Mouse (Mus musculus): ENCODE measurements at regions not wholly inside any gene's neighbourhood (a gene's known extent, or its start where the extent isn't known, plus 50 kb on each side); places are given as distances from the start of the nearest gene placed in this dataset.

- POLR2A ChIA-PET: no interaction called here
Measured at GRCm38 (mm10) chr17:52103891-52104290, 270.8 kb upstream of the Satb1 start.

GRCm38 (mm10) chr17:52085834-52086233 lies 252.7 kb upstream of the Satb1 start:
- ATAC-seq: no peak
- TF ChIP-seq CTCF (IDR thresholded peaks at IDR 0.05): no peak

More at GRCm38 (mm10) chr17:52103891-52104290, 270.8 kb upstream of the Satb1 start:
- in situ Hi-C loops (cut with MboI; ENCODE audit: low pct_unique_long_range_greater_than_20kb): no loop called here
- CTCF ChIA-PET: no interaction called here
- no peak for DNase-seq (ENCODE audit: low read depth, low spot score)
- H3K27me3 ChIP-seq: no peaks in the 10 kb centered on the region
- no peak for TF ChIP-seq CTCF (IDR thresholded peaks at IDR 0.05)
- no peak for ATAC-seq

GRCm38 (mm10) chr17:52084455-52084854 lies 251.4 kb upstream of the Satb1 start:
- no peaks in the 10 kb centered on the region for H3K27me3 ChIP-seq
- ChIA-PET CTCF (no interaction called here), POLR2A (no interaction called here)
- no peak for TF ChIP-seq CTCF (IDR thresholded peaks at IDR 0.05)
- in situ Hi-C loops (cut with MboI; ENCODE audit: low pct_unique_long_range_greater_than_20kb): no loop called here
- DNase-seq (ENCODE audit: low read depth, low spot score) (no peak), ATAC-seq (no peak)

More at GRCm38 (mm10) chr17:52085834-52086233, 252.7 kb upstream of the Satb1 start:
- no peak for DNase-seq (ENCODE audit: low read depth, low spot score)
- in situ Hi-C loops (cut with MboI; ENCODE audit: low pct_unique_long_range_greater_than_20kb): no loop called here
- POLR2A ChIA-PET: no interaction called here
- CTCF ChIA-PET: no interaction called here
- no peaks in the 10 kb centered on the region for H3K27me3 ChIP-seq

GRCm38 (mm10) chr17:52079316-52079715 lies 246.2 kb upstream of the Satb1 start:
- DNase-seq (ENCODE audit: low read depth, low spot score) (no peak), ATAC-seq (no peak)
- in situ Hi-C loops (cut with MboI; ENCODE audit: low pct_unique_long_range_greater_than_20kb): no loop called here
- POLR2A ChIA-PET: no interaction called here
- TF ChIP-seq CTCF (IDR thresholded peaks at IDR 0.05): no peak
- H3K27me3 ChIP-seq: no peaks in the 10 kb centered on the region
- CTCF ChIA-PET: no interaction called here

GRCm38 (mm10) chr17:52078496-52078895 lies 245.4 kb upstream of the Satb1 start:
- in situ Hi-C loops (cut with MboI; ENCODE audit: low pct_unique_long_range_greater_than_20kb): no loop called here
- no peaks in the 10 kb centered on the region for H3K27me3 ChIP-seq
- DNase-seq (ENCODE audit: low read depth, low spot score) (no peak), ATAC-seq (no peak)
- ChIA-PET CTCF (no interaction called here), POLR2A (no interaction called here)
- no peak for TF ChIP-seq CTCF (IDR thresholded peaks at IDR 0.05)

GRCm38 (mm10) chr17:52077951-52078350 lies 244.9 kb upstream of the Satb1 start:
- ChIA-PET POLR2A (no interaction called here), CTCF (no interaction called here)
- DNase-seq (ENCODE audit: low read depth, low spot score): no peak
- ATAC-seq: no peak
- TF ChIP-seq CTCF (IDR thresholded peaks at IDR 0.05): no peak
- H3K27me3 ChIP-seq: no peaks in the 10 kb centered on the region
- in situ Hi-C loops (cut with MboI; ENCODE audit: low pct_unique_long_range_greater_than_20kb): no loop called here

GRCm38 (mm10) chr17:52076746-52077145 lies 243.7 kb upstream of the Satb1 start:
- in situ Hi-C loops (cut with MboI; ENCODE audit: low pct_unique_long_range_greater_than_20kb): no loop called here

GRCm38 (mm10) chr17:52067721-52068120 lies 234.6 kb upstream of the Satb1 start:
- POLR2A ChIA-PET: no interaction called here
- no peak for TF ChIP-seq CTCF (IDR thresholded peaks at IDR 0.05)
- CTCF ChIA-PET: no interaction called here
- no peak for DNase-seq (ENCODE audit: low read depth, low spot score)
- no peak for ATAC-seq
- H3K27me3 ChIP-seq: no peaks in the 10 kb centered on the region
- in situ Hi-C loops (cut with MboI; ENCODE audit: low pct_unique_long_range_greater_than_20kb): no loop called here

More at GRCm38 (mm10) chr17:52076746-52077145, 243.7 kb upstream of the Satb1 start:
- no peaks in the 10 kb centered on the region for H3K27me3 ChIP-seq
- TF ChIP-seq CTCF (IDR thresholded peaks at IDR 0.05): no peak
- ATAC-seq (no peak), DNase-seq (ENCODE audit: low read depth, low spot score) (no peak)
- POLR2A ChIA-PET: no interaction called here
- CTCF ChIA-PET: no interaction called here

GRCm38 (mm10) chr17:52064618-52065017 lies 231.5 kb upstream of the Satb1 start:
- CTCF ChIA-PET: no interaction called here
- no peak for ATAC-seq
- in situ Hi-C loops (cut with MboI; ENCODE audit: low pct_unique_long_range_greater_than_20kb): no loop called here

GRCm38 (mm10) chr17:52063121-52063520 lies 230.0 kb upstream of the Satb1 start:
- ChIA-PET POLR2A (no interaction called here), CTCF (interaction anchor here (1.4 kb wide), 1 partner anchor 81 kb away, joined by 4 read pairs; no protein-coding TSS in a partner anchor)
- H3K27me3 ChIP-seq: no peaks in the 10 kb centered on the region
- in situ Hi-C loops (cut with MboI; ENCODE audit: low pct_unique_long_range_greater_than_20kb): no loop called here
- ATAC-seq: no peak
- no peak for TF ChIP-seq CTCF (IDR thresholded peaks at IDR 0.05)
- no peak for DNase-seq (ENCODE audit: low read depth, low spot score)

More at GRCm38 (mm10) chr17:52064618-52065017, 231.5 kb upstream of the Satb1 start:
- TF ChIP-seq CTCF (IDR thresholded peaks at IDR 0.05): no peak
- DNase-seq (ENCODE audit: low read depth, low spot score): no peak
- no peaks in the 10 kb centered on the region for H3K27me3 ChIP-seq
- POLR2A ChIA-PET: no interaction called here

- no peaks in the 10 kb centered on the region for H3K27me3 ChIP-seq
- no peak for TF ChIP-seq CTCF (IDR thresholded peaks at IDR 0.05)
- no peak for ATAC-seq
- DNase-seq (ENCODE audit: low read depth, low spot score): no peak
- CTCF ChIA-PET: interaction anchor here (1.4 kb wide), 1 partner anchor 82 kb away, joined by 4 read pairs; no protein-coding TSS in a partner anchor
- POLR2A ChIA-PET: no interaction called here
- in situ Hi-C loops (cut with MboI; ENCODE audit: low pct_unique_long_range_greater_than_20kb): no loop called here
Measured at GRCm38 (mm10) chr17:52062096-52062665, 229.1 kb upstream of the Satb1 start.

- POLR2A ChIA-PET: interaction anchor here (0.5 to 0.7 kb wide), 2 partner anchors 56 to 1422 kb away, joined by 3 read pairs; no protein-coding TSS in a partner anchor
- CTCF ChIA-PET: no interaction called here
- in situ Hi-C loops (cut with MboI; ENCODE audit: low pct_unique_long_range_greater_than_20kb): no loop called here
- no peak for TF ChIP-seq CTCF (IDR thresholded peaks at IDR 0.05)
- no peak for ATAC-seq
- DNase-seq (ENCODE audit: low read depth, low spot score): no peak
- H3K27me3 ChIP-seq: no peaks in the 10 kb centered on the region
Measured at GRCm38 (mm10) chr17:52036479-52036878, 203.4 kb upstream of the Satb1 start.
